Comparison of ENCODE assay signal across 7 mouse cellular contexts in the genomic region with DNA sequence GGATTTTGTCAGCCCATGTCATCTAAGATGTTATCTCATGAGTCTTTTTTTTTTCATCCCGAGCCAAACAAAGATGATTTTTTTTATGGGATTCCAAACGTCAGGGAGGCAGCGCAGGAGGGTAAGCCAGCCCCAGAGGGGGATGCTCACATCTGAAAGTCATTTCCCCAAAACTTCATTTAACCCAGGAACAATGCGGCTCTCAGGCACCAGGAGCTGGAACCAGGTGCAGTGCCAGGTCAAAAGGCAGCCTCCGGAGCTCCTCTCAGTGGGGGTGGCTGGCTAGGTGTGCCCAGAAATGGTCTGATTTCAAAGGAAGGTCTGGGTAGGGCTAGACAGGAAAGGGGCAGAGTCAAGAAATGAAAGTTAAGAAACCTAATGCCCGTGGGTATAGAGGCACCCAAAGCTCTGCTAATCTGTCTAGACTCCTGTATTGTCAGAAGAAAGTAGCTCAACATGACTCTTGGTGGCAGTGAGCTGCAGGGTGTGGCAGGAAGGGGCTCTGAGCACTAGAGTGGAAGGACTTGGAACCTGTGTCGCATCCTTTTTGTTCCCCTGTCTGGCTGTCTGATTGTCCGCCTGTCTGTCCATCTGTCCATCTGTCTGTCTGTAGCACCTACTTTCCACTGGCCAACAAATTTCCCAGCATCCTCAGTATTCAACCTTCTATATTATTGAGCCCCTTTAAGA.
DNase-seq lines count a peak whose midpoint lies in the region; ATAC-seq and TF ChIP-seq lines count a peak whose summit lies in the region.

No protein-coding gene starts in this region.

- in situ Hi-C loops in CH12.LX (cut with MboI; ENCODE audit: low pct_ligation_motif_present, low pct_unique_long_range_greater_than_20kb, low sequenced_read_pairs) = loop anchor here (25.0 kb wide), 2 partner anchors 247 to 978 kb away; no protein-coding TSS in a partner anchor

- no peak for ATAC-seq in forebrain, postnatal 0 days
- ATAC-seq in limb, embryonic 11.5 days (ENCODE audit: insufficient number of reproducible peaks, low FRiP score, low TSS enrichment, low read depth) = peak; percentile 32
- no peak; the same call in 1 of the 2 replicates for ATAC-seq in stomach, embryonic 16.5 days (ENCODE audit: insufficient read depth, low FRiP score)

- peak overlapping the region; percentile 46 for H3K9ac ChIP-seq in CH12.LX (ENCODE audit: insufficient read depth, low read depth)
- H3K9ac ChIP-seq in forebrain, postnatal 0 days = peak overlapping the region; percentile 34; the same call in 1 of the 2 replicates
- H3K9ac ChIP-seq in limb, embryonic 11.5 days (ENCODE audit: low read length) = no peak overlapping the region
- H3K9ac ChIP-seq in stomach, embryonic 16.5 days (ENCODE audit: low read length) = no peak overlapping the region

- H3K9me3 ChIP-seq in CH12.LX (replicated peaks; ENCODE audit: low read length) = no peaks in the 10 kb centered on the region
- H3K9me3 ChIP-seq in forebrain, postnatal 0 days (ENCODE audit: low read length) = no peaks in the 10 kb centered on the region
- no peaks in the 10 kb centered on the region for H3K9me3 ChIP-seq in limb, embryonic 11.5 days (ENCODE audit: control insufficient read depth, low read length)
- H3K9me3 ChIP-seq in stomach, embryonic 16.5 days (replicated peaks; ENCODE audit: control insufficient read depth, low read length) = no peaks in the 10 kb centered on the region

- no peaks in the 10 kb centered on the region for H3K79me2 ChIP-seq in CH12.LX (replicated peaks; ENCODE audit: control insufficient read depth, extremely low read depth, insufficient read depth, poor library complexity, severe bottlenecking)

- no peak for TF ChIP-seq EP300 in CH12.LX (IDR thresholded peaks at IDR 0.05; ENCODE audit: low read length)

- DNase-seq in B cell, adult 2 months = peak; percentile 19 to 24
- peak; percentile 69 for DNase-seq in CH12.LX (ENCODE audit: extremely low read depth)
- DNase-seq in forebrain, postnatal 0 days = peak; percentile 34
- peak; percentile 75 for DNase-seq in limb, embryonic 11.5 days (ENCODE audit: low spot score)
- DNase-seq in right cerebral cortex, postnatal 14 days = no peak
- DNase-seq in thymus, postnatal 10 days (ENCODE audit: low spot score in 2 of 2) = no peak

- H3K36me3 ChIP-seq in CH12.LX (replicated peaks in 1 of 2; ENCODE audit: control insufficient read depth in 1 of 2, insufficient read depth in 1 of 2, low read length in 1 of 2) = no peaks in the 10 kb centered on the region
- H3K36me3 ChIP-seq in forebrain, postnatal 0 days (ENCODE audit: insufficient read depth) = no peaks in the 10 kb centered on the region
- H3K36me3 ChIP-seq in limb, embryonic 11.5 days (ENCODE audit: control insufficient read depth, insufficient read depth, low read length) = no peaks in the 10 kb centered on the region
- H3K36me3 ChIP-seq in stomach, embryonic 16.5 days (ENCODE audit: control insufficient read depth, insufficient read depth, low read length) = no peaks in the 10 kb centered on the region

- peak overlapping the region; percentile 15 to 36 (median 28) for H3K4me3 ChIP-seq in CH12.LX (replicated peaks in 1 of 3; ENCODE audit: low read depth in 2 of 3, low read length in 2 of 3, poor library complexity in 1 of 3)
- peak overlapping the region; percentile 17 for H3K4me3 ChIP-seq in forebrain, postnatal 0 days (ENCODE audit: low read depth, low read length)
- no peak overlapping the region for H3K4me3 ChIP-seq in limb, embryonic 11.5 days (ENCODE audit: low read depth, low read length)
- H3K4me3 ChIP-seq in stomach, embryonic 16.5 days (replicated peaks; ENCODE audit: low read length) = no peak overlapping the region

- H3K27me3 ChIP-seq in CH12.LX (replicated peaks) = no peaks in the 10 kb centered on the region
- H3K27me3 ChIP-seq in forebrain, postnatal 0 days (ENCODE audit: insufficient read depth, low read length) = peaks cover 5% of the 10 kb centered on the region
- H3K27me3 ChIP-seq in limb, embryonic 11.5 days (ENCODE audit: control insufficient read depth, insufficient read depth, low read length) = no peaks in the 10 kb centered on the region
- H3K27me3 ChIP-seq in stomach, embryonic 16.5 days (ENCODE audit: control insufficient read depth, insufficient read depth, low read length) = no peaks in the 10 kb centered on the region

- peaks cover 18 to 47% of the 10 kb centered on the region in 2 experiments for H3K4me1 ChIP-seq in CH12.LX (ENCODE audit: control insufficient read depth in 1 of 2, insufficient read depth in 2 of 2)
- H3K4me1 ChIP-seq in forebrain, postnatal 0 days (ENCODE audit: insufficient read depth) = peaks cover 27% of the 10 kb centered on the region
- H3K4me1 ChIP-seq in limb, embryonic 11.5 days (ENCODE audit: control insufficient read depth, insufficient read depth, low read length) = peaks cover 17% of the 10 kb centered on the region
- H3K4me1 ChIP-seq in stomach, embryonic 16.5 days (ENCODE audit: control insufficient read depth, insufficient read depth, low read length) = peaks cover 24% of the 10 kb centered on the region

- TF ChIP-seq CTCF in CH12.LX (conservative IDR thresholded peaks at IDR 0.05 in 1 of 2, IDR thresholded peaks at IDR 0.05 in 1 of 2; ENCODE audit: low read depth in 2 of 2, low read length in 2 of 2) = no peak
- TF ChIP-seq CTCF in forebrain, postnatal 0 days (IDR thresholded peaks at IDR 0.05; ENCODE audit: low read depth) = no peak

- H3K27ac ChIP-seq in CH12.LX (ENCODE audit: insufficient read depth, low read depth) = no peak overlapping the region
- H3K27ac ChIP-seq in forebrain, postnatal 0 days (ENCODE audit: low read depth, low read length) = peak overlapping the region; percentile 85
- peak overlapping the region; percentile 10; the same call in 1 of the 2 replicates for H3K27ac ChIP-seq in limb, embryonic 11.5 days (replicated peaks; ENCODE audit: low read depth, low read length)
- H3K27ac ChIP-seq in stomach, embryonic 16.5 days (ENCODE audit: low read length) = no peak overlapping the region

- peak; percentile 7 for TF ChIP-seq RAD21 in CH12.LX (IDR thresholded peaks at IDR 0.05; ENCODE audit: low read depth, low read length)

- H3K4me2 ChIP-seq in CH12.LX (ENCODE audit: insufficient read depth, low read depth, poor library complexity, severe bottlenecking) = peak overlapping the region; percentile 97
- H3K4me2 ChIP-seq in forebrain, postnatal 0 days (ENCODE audit: low read depth) = peak overlapping the region; percentile 49
- H3K4me2 ChIP-seq in limb, embryonic 11.5 days (ENCODE audit: low read depth, severe bottlenecking) = peak overlapping the region; percentile 21; the same call in 1 of the 2 replicates
- H3K4me2 ChIP-seq in stomach, embryonic 16.5 days (ENCODE audit: low read depth, low read length) = peak overlapping the region; percentile 16; the same call in 1 of the 2 replicates

- 0 out of 2 replicates have a peak, but pooled peaks have one; percentile 31 for TF ChIP-seq POLR2A in CH12.LX (IDR thresholded peaks at IDR 0.05; ENCODE audit: low read depth, low read length)

- dilution Hi-C loops in CH12.LX (cut with MboI; ENCODE audit: extremely low pct_ligation_motif_present, extremely low pct_unique_long_range_greater_than_20kb, low sequenced_read_pairs) = no loop called here

- WGBS in forebrain, postnatal 0 days = 8% methylated on average over 8 of the region's 8 CpGs
- WGBS in limb, embryonic 11.5 days = 22% methylated on average over 8 of the region's 8 CpGs
- 29% methylated on average over 8 of the region's 8 CpGs for WGBS in stomach, embryonic 16.5 days

TF ChIP-seq in CH12.LX, 34 proteins besides CTCF, POLR2A, EP300 and RAD21:
- TF ChIP-seq HCFC1 (IDR thresholded peaks at IDR 0.05; ENCODE audit: low read depth, low read length) = peak; percentile 35; the same call in 1 of the 2 replicates
- no peak for TF ChIP-seq ELF1 (IDR thresholded peaks at IDR 0.05; ENCODE audit: low read depth, low read length)
- TF ChIP-seq MAX (IDR thresholded peaks at IDR 0.05; ENCODE audit: low read length) = no peak
- no peak for TF ChIP-seq CHD2 (IDR thresholded peaks at IDR 0.05; ENCODE audit: low read length)
- TF ChIP-seq TBP (conservative IDR thresholded peaks at IDR 0.05; ENCODE audit: low read depth, low read length) = peak; percentile 71
- 0 out of 2 replicates have a peak, but pooled peaks have one; percentile 8 for TF ChIP-seq IRF4 (IDR thresholded peaks at IDR 0.05; ENCODE audit: low read depth, low read length)
- no peak for TF ChIP-seq ETS1 (conservative IDR thresholded peaks at IDR 0.05; ENCODE audit: low read depth, low read length)
- 0 out of 2 replicates have a peak, but pooled peaks have one; percentile 43 for TF ChIP-seq MAZ (IDR thresholded peaks at IDR 0.05; ENCODE audit: low read depth, low read length)
- no peak for TF ChIP-seq PAX5 (IDR thresholded peaks at IDR 0.05; ENCODE audit: low read length)
- no peak for TF ChIP-seq KAT2A (IDR thresholded peaks at IDR 0.05; ENCODE audit: insufficient replicate concordance, low read length)
- TF ChIP-seq SIN3A (IDR thresholded peaks at IDR 0.05; ENCODE audit: low read length) = 0 out of 2 replicates have a peak, but pooled peaks have one; percentile 57
TF ChIP-seq in CH12.LX: peak in this region for 5.

Comparison
In these comparisons a context has a peak if more than half of its experiments do, and no peak if none do; other contexts are left out.
1. DNase-seq: peak in B cell, adult 2 months (2 of 2), CH12.LX (single experiment), forebrain, postnatal 0 days (single experiment) and limb, embryonic 11.5 days (single experiment); none in right cerebral cortex, postnatal 14 days (single experiment) and thymus, postnatal 10 days (0 of 2).
2. H3K27ac ChIP-seq: peak in forebrain, postnatal 0 days (single experiment) and limb, embryonic 11.5 days (single experiment); none in CH12.LX (single experiment) and stomach, embryonic 16.5 days (single experiment).
3. H3K4me2 ChIP-seq: peak in every context shown above with its lines; median percentile 97 in CH12.LX; 49 in forebrain, postnatal 0 days; 21 in limb, embryonic 11.5 days; 16 in stomach, embryonic 16.5 days.
4. H3K4me3 ChIP-seq: peak in CH12.LX (3 of 3) and forebrain, postnatal 0 days (single experiment); none in limb, embryonic 11.5 days (single experiment) and stomach, embryonic 16.5 days (single experiment).
5. H3K9ac ChIP-seq: peak in CH12.LX (single experiment) and forebrain, postnatal 0 days (single experiment); none in limb, embryonic 11.5 days (single experiment) and stomach, embryonic 16.5 days (single experiment).